Mouse (Mus musculus): ENCODE results near the gene Med27. TPM values are rescaled to one million over a fixed set of nuclear protein-coding genes. Genes with fewer than 3 reads are reported as not detected.

Gene Med27
- polyA plus RNA-seq, 1 experiment, result 73.2 TPM

- Histone ChIP-seq H3K4me1 (replicated peaks; ENCODE audit: control insufficient read depth, insufficient read depth, low read length) (no peaks in the 10 kb centered on the region), H3K36me3 (ENCODE audit: control insufficient read depth, insufficient read depth, low read length) (no peaks in the 10 kb centered on the region), H3K4me3 (ENCODE audit: control insufficient read depth, insufficient read depth, low read length) (no peak overlapping the region), H3K27ac (ENCODE audit: control insufficient read depth, insufficient read depth, low read length) (no peak overlapping the region), H3K27me3 (ENCODE audit: control insufficient read depth, insufficient read depth, low read length) (no peaks in the 10 kb centered on the region)
- TF ChIP-seq POLR2A (IDR thresholded peaks at IDR 0.05; ENCODE audit: control insufficient read depth, extremely low read depth, insufficient read depth, low read length, poor library complexity), result no peak
- TF ChIP-seq CTCF (IDR thresholded peaks at IDR 0.05; ENCODE audit: borderline replicate concordance, control insufficient read depth, extremely low read depth, insufficient read depth, low read length, poor library complexity), result no peak
- 97% methylated on average over 1 of the region's 1 CpGs for WGBS
- no peak for DNase-seq
Observed at GRCm38 (mm10) chr2:29476702-29477101, 130.1 kb downstream of the Med27 start.

GRCm38 (mm10) chr2:29481856-29482255 is 135.2 kb downstream of the Med27 start:
- H3K4me1 ChIP-seq (replicated peaks; ENCODE audit: control insufficient read depth, insufficient read depth, low read length), result no peaks in the 10 kb centered on the region
- no peak for DNase-seq
- TF ChIP-seq POLR2A (IDR thresholded peaks at IDR 0.05; ENCODE audit: control insufficient read depth, extremely low read depth, insufficient read depth, low read length, poor library complexity) (no peak), CTCF (IDR thresholded peaks at IDR 0.05; ENCODE audit: borderline replicate concordance, control insufficient read depth, extremely low read depth, insufficient read depth, low read length, poor library complexity) (no peak)
- H3K36me3 ChIP-seq (ENCODE audit: control insufficient read depth, insufficient read depth, low read length), result no peaks in the 10 kb centered on the region
- no peaks in the 10 kb centered on the region for H3K27me3 ChIP-seq (ENCODE audit: control insufficient read depth, insufficient read depth, low read length)
- WGBS, result 97% methylated on average over 8 of the region's 8 CpGs
- no peak overlapping the region for H3K27ac ChIP-seq (ENCODE audit: control insufficient read depth, insufficient read depth, low read length)
- H3K4me3 ChIP-seq (ENCODE audit: control insufficient read depth, insufficient read depth, low read length), result no peak overlapping the region

DNA sequence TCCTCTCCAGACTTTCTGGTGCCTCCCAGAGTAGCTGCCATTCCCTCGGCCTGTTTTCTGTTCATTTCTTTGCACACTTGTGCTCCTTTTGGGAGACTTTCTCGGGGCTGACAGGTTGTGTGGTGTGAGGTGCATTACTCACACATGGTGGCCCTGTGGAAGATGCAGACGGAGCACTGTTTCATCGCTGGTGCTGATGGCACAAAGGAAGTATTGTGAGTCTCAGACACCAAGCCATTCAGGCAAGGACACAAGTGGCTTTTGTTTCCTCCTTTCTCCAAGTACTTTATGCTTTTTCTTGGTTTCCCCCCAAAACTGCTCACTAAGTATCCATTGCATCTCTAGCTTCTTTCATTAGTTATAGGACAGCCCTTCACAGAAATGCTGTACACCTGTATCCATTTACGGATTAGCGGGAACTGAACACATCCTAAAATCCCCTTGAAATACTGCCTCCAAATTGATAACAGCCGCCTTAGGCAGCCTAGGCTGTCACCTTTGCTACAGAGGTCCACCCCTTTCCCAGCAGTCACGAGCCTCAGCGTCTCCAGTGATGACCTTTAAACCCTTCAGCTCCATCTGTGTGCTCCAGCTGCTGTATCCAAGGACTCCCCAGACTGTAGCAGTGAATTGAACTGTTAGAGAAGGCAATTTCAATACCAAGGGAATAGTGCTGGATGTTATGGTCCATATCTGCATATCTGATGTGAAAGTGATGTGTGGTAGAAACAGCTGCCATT is 136.5 kb downstream of the Med27 start:
- Histone ChIP-seq H3K4me1 (replicated peaks; ENCODE audit: control insufficient read depth, insufficient read depth, low read length) (no peaks in the 10 kb centered on the region), H3K4me3 (ENCODE audit: control insufficient read depth, insufficient read depth, low read length) (no peak overlapping the region), H3K27ac (ENCODE audit: control insufficient read depth, insufficient read depth, low read length) (no peak overlapping the region), H3K36me3 (ENCODE audit: control insufficient read depth, insufficient read depth, low read length) (no peaks in the 10 kb centered on the region), H3K27me3 (ENCODE audit: control insufficient read depth, insufficient read depth, low read length) (no peaks in the 10 kb centered on the region)
- 91% methylated on average over 9 of the region's 9 CpGs for WGBS
- DNase-seq, result no peak
- TF ChIP-seq POLR2A (IDR thresholded peaks at IDR 0.05; ENCODE audit: control insufficient read depth, extremely low read depth, insufficient read depth, low read length, poor library complexity), result no peak
- no peak for TF ChIP-seq CTCF (IDR thresholded peaks at IDR 0.05; ENCODE audit: borderline replicate concordance, control insufficient read depth, extremely low read depth, insufficient read depth, low read length, poor library complexity)

DNA sequence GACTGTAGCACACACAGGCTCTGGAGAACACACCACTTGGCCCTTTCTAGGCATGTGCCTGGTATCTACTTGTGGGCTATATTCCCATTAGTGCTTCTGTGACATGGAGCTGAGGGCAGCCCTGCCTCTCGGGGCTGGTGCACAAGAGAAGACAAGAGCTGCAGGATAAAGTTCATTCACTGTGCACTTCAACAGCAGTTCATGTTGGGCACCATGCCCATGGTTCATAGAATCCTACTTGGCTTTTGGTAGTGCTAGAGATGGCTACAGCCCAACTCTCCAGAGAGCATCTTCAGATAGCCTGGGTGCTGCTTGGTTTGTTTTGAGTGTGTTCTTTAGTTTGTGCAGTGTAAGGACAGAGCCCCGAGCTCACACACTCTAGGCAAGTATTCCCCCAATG is 138.9 kb downstream of the Med27 start:
- Histone ChIP-seq H3K4me3 (ENCODE audit: control insufficient read depth, insufficient read depth, low read length) (no peak overlapping the region), H3K36me3 (ENCODE audit: control insufficient read depth, insufficient read depth, low read length) (no peaks in the 10 kb centered on the region), H3K27me3 (ENCODE audit: control insufficient read depth, insufficient read depth, low read length) (no peaks in the 10 kb centered on the region), H3K4me1 (replicated peaks; ENCODE audit: control insufficient read depth, insufficient read depth, low read length) (no peaks in the 10 kb centered on the region), H3K27ac (ENCODE audit: control insufficient read depth, insufficient read depth, low read length) (no peak overlapping the region)
- no peak for DNase-seq
- TF ChIP-seq POLR2A (IDR thresholded peaks at IDR 0.05; ENCODE audit: control insufficient read depth, extremely low read depth, insufficient read depth, low read length, poor library complexity) (no peak), CTCF (IDR thresholded peaks at IDR 0.05; ENCODE audit: borderline replicate concordance, control insufficient read depth, extremely low read depth, insufficient read depth, low read length, poor library complexity) (no peak)
- WGBS, result 93% methylated on average over 2 of the region's 2 CpGs

- WGBS, result 96% methylated on average over 7 of the region's 7 CpGs
- TF ChIP-seq CTCF (IDR thresholded peaks at IDR 0.05; ENCODE audit: borderline replicate concordance, control insufficient read depth, extremely low read depth, insufficient read depth, low read length, poor library complexity), result no peak
- TF ChIP-seq POLR2A (IDR thresholded peaks at IDR 0.05; ENCODE audit: control insufficient read depth, extremely low read depth, insufficient read depth, low read length, poor library complexity), result no peak
Observed at GRCm38 (mm10) chr2:29486491-29486890, 139.9 kb downstream of the Med27 start.

GRCm38 (mm10) chr2:29487652-29488051 is 141.0 kb downstream of the Med27 start:
- H3K4me1 ChIP-seq (replicated peaks; ENCODE audit: control insufficient read depth, insufficient read depth, low read length), result no peaks in the 10 kb centered on the region
- 97% methylated on average over 2 of the region's 2 CpGs for WGBS
- no peak overlapping the region for H3K4me3 ChIP-seq (ENCODE audit: control insufficient read depth, insufficient read depth, low read length)
- no peak for TF ChIP-seq POLR2A (IDR thresholded peaks at IDR 0.05; ENCODE audit: control insufficient read depth, extremely low read depth, insufficient read depth, low read length, poor library complexity)
- no peak for TF ChIP-seq CTCF (IDR thresholded peaks at IDR 0.05; ENCODE audit: borderline replicate concordance, control insufficient read depth, extremely low read depth, insufficient read depth, low read length, poor library complexity)
- no peak for DNase-seq
- no peak overlapping the region for H3K27ac ChIP-seq (ENCODE audit: control insufficient read depth, insufficient read depth, low read length)
- no peaks in the 10 kb centered on the region for H3K36me3 ChIP-seq (ENCODE audit: control insufficient read depth, insufficient read depth, low read length)
- no peaks in the 10 kb centered on the region for H3K27me3 ChIP-seq (ENCODE audit: control insufficient read depth, insufficient read depth, low read length)

More at GRCm38 (mm10) chr2:29486491-29486890, 139.9 kb downstream of the Med27 start:
- H3K27ac ChIP-seq (ENCODE audit: control insufficient read depth, insufficient read depth, low read length), result no peak overlapping the region
- no peaks in the 10 kb centered on the region for H3K27me3 ChIP-seq (ENCODE audit: control insufficient read depth, insufficient read depth, low read length)
- H3K36me3 ChIP-seq (ENCODE audit: control insufficient read depth, insufficient read depth, low read length), result no peaks in the 10 kb centered on the region
- H3K4me1 ChIP-seq (replicated peaks; ENCODE audit: control insufficient read depth, insufficient read depth, low read length), result no peaks in the 10 kb centered on the region
- DNase-seq, result no peak
- H3K4me3 ChIP-seq (ENCODE audit: control insufficient read depth, insufficient read depth, low read length), result no peak overlapping the region
